Mouse (Mus musculus) liver, embryonic 16.5 days (tissue): ENCODE data around the gene Spats1. TPM values are rescaled to one million over a fixed set of nuclear protein-coding genes. Genes with fewer than 3 reads are reported as not detected.

ENCODE experiments used
- polyA plus RNA-seq: library from polyadenylated mRNA; unstranded; fragments of >200 nt; fragmentation: Nextera tagmentation; extraction: Ambion mirVana; gene quantifications from 2 replicates; pipeline ENCODE4 v1.2.1, GENCODE M21; 2015

Spats1 gene
- polyA plus RNA-seq, 1 experiment from 2014 or later = 0.21 TPM

Other genes starting within 250 kb of the Spats1 start
- gene Cdc5l, start 41.7 kb downstream of the Spats1 start, polyA plus RNA-seq = 24.7 and 25.6 TPM in 2 replicates
- gene Aars2, start 31.4 kb upstream of the Spats1 start, polyA plus RNA-seq = 5.3 and 5.6 TPM in 2 replicates
- gene Tcte1, start 48.0 kb upstream of the Spats1 start, polyA plus RNA-seq = 0.06 TPM in 1 of 2 replicates, not detected in the other
- 0.12 TPM in 2 replicates for gene Tmem151b, start 74.3 kb upstream of the Spats1 start, polyA plus RNA-seq
- gene Nfkbie, start 80.3 kb upstream of the Spats1 start, polyA plus RNA-seq = 1.8 TPM in 2 replicates
- gene Slc35b2, start 88.5 kb upstream of the Spats1 start, polyA plus RNA-seq = 45.3 and 46.5 TPM in 2 replicates
- 564 and 565 TPM in 2 replicates for gene Hsp90ab1, start 97.9 kb upstream of the Spats1 start, polyA plus RNA-seq
- gene Slc29a1, start 124.2 kb upstream of the Spats1 start, polyA plus RNA-seq = 154 and 162 TPM in 2 replicates
- 0.30 and 0.35 TPM in 2 replicates for gene Mymx, start 126.7 kb upstream of the Spats1 start, polyA plus RNA-seq
- 0.08 and 0.41 TPM in 2 replicates for gene Capn11, start 183.9 kb upstream of the Spats1 start, polyA plus RNA-seq
- gene Mrpl14, start 210.9 kb upstream of the Spats1 start, polyA plus RNA-seq = 94.4 and 99.9 TPM in 2 replicates
- gene Tmem63b, start 211.5 kb upstream of the Spats1 start, polyA plus RNA-seq = 8.2 and 10.0 TPM in 2 replicates